Mouse (Mus musculus): ENCODE results near the gene Armc9. TPM values are rescaled to one million over a fixed set of nuclear protein-coding genes. Genes with fewer than 3 reads are reported as not detected.

The Armc9 gene
- total and polyA plus RNA-seq, 3 experiments: 7.2 to 12.0 TPM; not detected in 1

DNA sequence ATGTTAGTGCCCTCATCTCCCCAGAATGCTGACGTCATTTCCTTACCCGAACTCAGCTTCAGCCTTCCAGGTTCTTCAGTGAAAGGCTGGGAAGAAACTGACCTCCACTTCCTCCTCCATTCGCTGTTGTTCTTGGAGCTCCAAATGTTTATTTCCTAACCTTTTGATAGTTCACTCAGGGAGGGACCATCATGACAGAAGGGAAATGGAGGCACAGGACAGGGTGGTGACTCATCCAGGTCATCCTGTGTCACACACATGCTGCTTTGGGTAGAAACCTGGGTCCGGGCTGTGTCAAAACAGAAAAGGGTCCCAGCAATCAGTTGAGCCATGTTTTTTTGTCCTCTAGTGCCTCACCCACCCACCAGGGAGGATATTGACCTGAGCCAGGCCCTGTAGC, 11.4 kb upstream of the Armc9 start:
- Histone ChIP-seq H3K9ac (ENCODE audit: control insufficient read depth, low read depth, low read length, poor library complexity, severe bottlenecking) (no peak overlapping the region), H3K4me3 (ENCODE audit: control insufficient read depth in 1 of 2, insufficient read depth in 1 of 2, low read depth in 2 of 2, low read length in 2 of 2) (no peak overlapping the region), H3K9me3 (replicated peaks; ENCODE audit: insufficient read depth, low read length) (no peaks in the 10 kb centered on the region), H3K4me1 (ENCODE audit: control insufficient read depth in 1 of 2, insufficient read depth in 2 of 2, low read length in 2 of 2) (no peaks in the 10 kb centered on the region; a peak in 1 of 4 replicates), H3K79me2 (ENCODE audit: control insufficient read depth, insufficient read depth, low read length, poor library complexity) (no peaks in the 10 kb centered on the region), H3K27ac (ENCODE audit: control insufficient read depth, low read depth, low read length) (no peak overlapping the region), H3K36me3 (ENCODE audit: control insufficient read depth in 1 of 2, insufficient read depth in 2 of 2, low read length in 2 of 2) (peaks cover 0 to under 1% of the 10 kb centered on the region in 2 experiments; a peak in 1 of 4 replicates), H3K27me3 (ENCODE audit: control insufficient read depth in 1 of 2, insufficient read depth in 2 of 2, low read length in 2 of 2) (no peaks in the 10 kb centered on the region)
- DNase-seq (ENCODE audit: low read depth, low spot score): no peak
- TF ChIP-seq UBTF (IDR thresholded peaks at IDR 0.05; ENCODE audit: borderline replicate concordance, insufficient read depth, low read depth, low read length): no peak
- no peak for TF ChIP-seq MEF2A (IDR thresholded peaks at IDR 0.05; ENCODE audit: extremely low read depth, insufficient replicate concordance, low read depth, low read length, poor library complexity, severe bottlenecking)
- no peak for TF ChIP-seq RCOR1 (IDR thresholded peaks at IDR 0.05; ENCODE audit: low read depth, low read length)
- TF ChIP-seq SMC3 (IDR thresholded peaks at IDR 0.05; ENCODE audit: low read depth, low read length): no peak
- no peak for TF ChIP-seq POLR2A (IDR thresholded peaks at IDR 0.05; ENCODE audit: control insufficient read depth in 1 of 2, insufficient read depth in 1 of 2, low read depth in 1 of 2, low read length in 2 of 2, poor library complexity in 1 of 2)

DNA sequence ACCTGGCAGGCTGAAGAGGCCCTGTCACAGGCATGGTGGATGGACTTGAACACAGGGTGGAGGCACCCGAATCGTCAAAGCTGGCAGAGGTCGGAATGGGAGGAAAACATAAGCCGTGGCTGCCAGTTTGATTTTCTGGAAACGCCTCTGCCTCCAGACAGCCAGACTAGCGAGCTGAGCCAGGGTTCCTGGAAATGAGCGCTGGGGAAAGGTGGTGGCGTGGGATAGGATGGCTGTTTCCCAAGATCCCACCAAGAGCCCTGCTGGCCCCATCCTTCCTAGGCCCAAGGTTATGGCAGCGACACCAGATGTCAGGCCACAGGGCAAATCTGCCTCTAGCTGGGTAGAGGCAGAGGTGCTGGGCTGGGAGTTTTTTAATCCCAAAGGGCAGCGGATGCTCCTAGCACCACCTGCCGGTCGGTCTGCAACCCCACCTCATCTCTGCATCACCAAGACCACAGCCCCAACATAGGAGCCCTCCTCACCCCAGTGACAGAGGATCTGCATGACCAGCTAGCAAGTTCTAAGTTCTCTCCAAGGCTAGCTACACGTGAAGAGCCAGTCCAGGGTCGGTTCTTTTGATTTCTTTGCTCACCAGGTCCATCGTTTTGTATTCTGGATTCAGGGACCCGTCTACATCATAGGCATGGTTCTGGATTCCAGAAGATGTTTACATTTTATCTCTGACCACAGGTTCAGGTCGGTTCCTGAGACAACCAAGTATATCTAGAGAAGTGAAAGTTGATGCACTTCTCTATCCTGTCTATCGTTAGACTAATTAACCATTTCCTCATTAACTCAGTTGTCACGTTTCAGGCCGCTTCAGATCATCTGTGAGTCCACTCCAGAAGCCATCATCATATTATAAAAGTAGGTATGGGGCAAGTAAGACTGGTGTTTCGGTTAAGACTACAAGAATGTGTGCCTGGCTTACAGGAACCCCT, 10.3 kb upstream of the Armc9 start:
- no peaks in the 10 kb centered on the region for H3K36me3 ChIP-seq (ENCODE audit: control insufficient read depth in 1 of 2, insufficient read depth in 2 of 2, low read length in 2 of 2)
- H3K9me3 ChIP-seq (replicated peaks; ENCODE audit: insufficient read depth, low read length): no peaks in the 10 kb centered on the region
- DNase-seq (ENCODE audit: low read depth, low spot score): no peak
- H3K4me1 ChIP-seq (ENCODE audit: control insufficient read depth in 1 of 2, insufficient read depth in 2 of 2, low read length in 2 of 2): no peaks in the 10 kb centered on the region; a peak in 1 of 4 replicates
- no peaks in the 10 kb centered on the region for H3K79me2 ChIP-seq (ENCODE audit: control insufficient read depth, insufficient read depth, low read length, poor library complexity)
- H3K9ac ChIP-seq (ENCODE audit: control insufficient read depth, low read depth, low read length, poor library complexity, severe bottlenecking): no peak overlapping the region
- no peak overlapping the region for H3K4me3 ChIP-seq (ENCODE audit: control insufficient read depth in 1 of 2, insufficient read depth in 1 of 2, low read depth in 2 of 2, low read length in 2 of 2)
- no peaks in the 10 kb centered on the region for H3K27me3 ChIP-seq (ENCODE audit: control insufficient read depth in 1 of 2, insufficient read depth in 2 of 2, low read length in 2 of 2)
- no peak overlapping the region for H3K27ac ChIP-seq (ENCODE audit: control insufficient read depth, low read depth, low read length)
- TF ChIP-seq CHD2 (IDR thresholded peaks at IDR 0.05; ENCODE audit: low read length) (no peak), ZC3H11A (IDR thresholded peaks at IDR 0.05; ENCODE audit: low read depth, low read length) (no peak), TAL1 (IDR thresholded peaks at IDR 0.05; ENCODE audit: low read length) (no peak), KAT2A (conservative IDR thresholded peaks at IDR 0.05; ENCODE audit: low read depth, low read length) (no peak), SMC3 (IDR thresholded peaks at IDR 0.05; ENCODE audit: low read depth, low read length) (no peak), MEF2A (IDR thresholded peaks at IDR 0.05; ENCODE audit: extremely low read depth, insufficient replicate concordance, low read depth, low read length, poor library complexity, severe bottlenecking) (no peak), GATA1 (IDR thresholded peaks at IDR 0.05; ENCODE audit: low read depth, low read length) (no peak), ZMIZ1 (IDR thresholded peaks at IDR 0.05; ENCODE audit: low read depth, low read length) (no peak), USF1 (IDR thresholded peaks at IDR 0.05; ENCODE audit: low read depth, low read length) (no peak), POLR2A (IDR thresholded peaks at IDR 0.05; ENCODE audit: control insufficient read depth in 1 of 2, insufficient read depth in 1 of 2, low read depth in 1 of 2, low read length in 2 of 2, poor library complexity in 1 of 2) (no peak), TCF12 (IDR thresholded peaks at IDR 0.05; ENCODE audit: low read depth, low read length) (no peak), MAFK (IDR thresholded peaks at IDR 0.05; ENCODE audit: borderline replicate concordance, low read depth, low read length) (no peak), USF2 (IDR thresholded peaks at IDR 0.05; ENCODE audit: borderline replicate concordance in 1 of 2, insufficient read depth in 1 of 2, low read depth in 1 of 2, low read length in 2 of 2) (no peak), BHLHE40 (IDR thresholded peaks at IDR 0.05; ENCODE audit: borderline replicate concordance, low read depth, low read length) (no peak), UBTF (IDR thresholded peaks at IDR 0.05; ENCODE audit: borderline replicate concordance, insufficient read depth, low read depth, low read length) (no peak)
